Mouse (Mus musculus) intestine, embryonic 14.5 days (tissue): ENCODE measurements around the gene Phactr2. TPM values are rescaled to one million over a fixed set of nuclear protein-coding genes. Genes with fewer than 3 reads are reported as not detected.
"Not testable (repeated sequence)": the region's sequence is repeated elsewhere in the genome, so short reads cannot be mapped to it uniquely, and the experiment has no call there.

ENCODE experiments used
- ATAC-seq: fragments of 200-750 bp; cut with Nextera tagmentation; replicated peaks from 2 replicates; pipeline ENCODE4 v1.8.0; 2017; ENCODE audit warnings: low read depth, moderate number of reproducible peaks, moderate TSS enrichment, moderate library complexity; ENCODE audit not compliant: low FRiP score, low TSS enrichment
- DNase-seq: peaks from one replicate; pipeline ENCODE4 v3.0.0-alpha.2; 2018; ENCODE audit warnings: low spot score
- H3K27ac ChIP-seq: fragments of 300-500 bp; sonication (generic); 2 replicates; pipeline ENCODE4 v1.5.1; 2014; ENCODE audit warnings: low read depth, mild to moderate bottlenecking, control low read depth
- H3K27me3 ChIP-seq: fragments of 300-500 bp; sonication (generic); replicated peaks from 2 replicates; pipeline ENCODE4 v1.6.1; 2014; ENCODE audit warnings: low read length, control low read depth; ENCODE audit not compliant: control insufficient read depth, insufficient read depth
- H3K36me3 ChIP-seq: fragments of 300-500 bp; sonication (generic); 2 replicates; pipeline ENCODE4 v1.6.1; 2014; ENCODE audit warnings: low read length, control low read depth; ENCODE audit not compliant: control insufficient read depth, insufficient read depth
- H3K4me1 ChIP-seq: fragments of 300-500 bp; sonication (generic); replicated peaks from 2 replicates; pipeline ENCODE4 v1.6.1; 2014; ENCODE audit warnings: low read length, control low read depth, mixed read lengths; ENCODE audit not compliant: control insufficient read depth, insufficient read depth
- H3K4me2 ChIP-seq: fragments of 300-500 bp; sonication (generic); 2 replicates; pipeline ENCODE4 v1.6.1; 2014; ENCODE audit warnings: low read length
- H3K4me3 ChIP-seq: fragments of 300-500 bp; sonication (generic); 2 replicates; pipeline ENCODE4 v1.5.1; 2014; ENCODE audit warnings: low read depth, low read length, control low read depth, mixed read lengths
- H3K9ac ChIP-seq: fragments of 300-500 bp; sonication (generic); 2 replicates; pipeline ENCODE4 v1.6.1; 2014; ENCODE audit warnings: mild to moderate bottlenecking, low read length
- H3K9me3 ChIP-seq: fragments of 300-500 bp; sonication (generic); 2 replicates; pipeline ENCODE4 v1.6.1; 2016; ENCODE audit warnings: low read length, control low read depth; ENCODE audit not compliant: control insufficient read depth
- WGBS: fragments of 180-500 bp; shearing (Covaris S2); extraction: QIAGEN DNeasy Blood & Tissue Kit; methylation state at CpG from one replicate; pipeline ENCODE4 v1.1.7; 2014; 5-methylcytosine and 5-hydroxymethylcytosine counted together
- polyA plus RNA-seq: library from polyadenylated mRNA; unstranded; fragments of >200 nt; fragmentation: Nextera tagmentation; extraction: Ambion mirVana; gene quantifications from 2 replicates; pipeline ENCODE4 v1.2.1, GENCODE M21; 2014

Phactr2 gene
- polyA plus RNA-seq, 1 experiment from 2014 or later, result 26.7 TPM

DNA sequence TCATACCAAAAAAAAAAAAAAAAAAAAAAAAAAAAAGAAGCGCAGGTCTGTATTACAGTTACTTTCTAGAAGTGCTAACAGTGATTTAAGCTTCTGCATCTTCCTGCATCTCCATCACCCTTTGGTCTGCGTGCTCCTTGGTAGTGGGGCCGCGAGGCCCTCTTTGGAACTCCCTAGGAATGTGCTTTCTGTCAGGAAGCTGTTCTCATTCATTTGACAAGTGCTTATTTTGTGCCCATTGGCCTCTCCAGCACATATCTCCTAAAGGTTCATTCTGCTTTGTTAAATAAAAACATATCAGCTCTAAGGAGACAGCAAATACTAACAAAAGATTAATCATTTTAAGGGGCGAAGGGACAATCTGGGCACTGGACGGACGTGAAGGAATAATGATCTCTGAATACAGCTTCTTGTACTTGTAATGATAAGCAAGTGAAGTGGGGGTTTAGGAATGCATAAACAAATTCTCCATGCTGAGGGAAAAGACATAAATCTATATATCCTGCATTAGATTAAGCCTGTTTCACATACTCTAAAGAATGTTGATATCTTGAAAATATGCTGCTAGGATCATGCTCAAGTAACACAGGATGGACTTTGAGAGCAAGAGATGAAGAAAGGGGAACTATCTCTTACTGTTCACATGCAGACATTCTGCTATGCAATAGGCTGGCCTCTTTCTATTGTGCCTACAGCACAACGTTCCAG, 264.1 kb downstream of the Phactr2 start:
- DNase-seq (peak; percentile 63), ATAC-seq (peak; percentile 73)
- H3K27ac ChIP-seq, result peak overlapping the region; percentile 62
- H3K4me2 ChIP-seq, result no peak overlapping the region
- H3K4me1 ChIP-seq, result peaks cover 28% of the 10 kb centered on the region
- no peaks in the 10 kb centered on the region for H3K36me3 ChIP-seq
- no peaks in the 10 kb centered on the region for H3K9me3 ChIP-seq
- H3K27me3 ChIP-seq, result no peaks in the 10 kb centered on the region
- WGBS, result 27% methylated on average over 8 of the region's 8 CpGs
- no peak overlapping the region for H3K4me3 ChIP-seq
- no peak overlapping the region for H3K9ac ChIP-seq

DNA sequence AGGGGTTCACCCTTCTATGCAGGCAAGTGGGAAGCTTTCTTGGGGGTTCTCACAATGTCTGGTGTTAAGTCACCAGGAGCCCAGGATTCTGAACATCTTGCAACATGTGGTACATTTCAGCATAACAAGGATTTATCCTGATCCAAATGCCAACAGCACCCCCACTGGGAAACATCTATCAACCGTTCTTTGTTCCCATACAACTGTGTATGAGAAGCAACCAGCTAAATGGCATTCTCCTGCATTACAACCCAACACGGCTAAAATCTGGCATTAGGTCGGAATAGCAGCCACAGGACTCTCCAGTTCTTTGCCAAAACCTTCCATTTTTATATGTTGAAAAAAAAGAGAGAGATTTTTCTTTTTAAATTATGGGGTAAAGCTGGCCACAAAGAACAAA, 264.7 kb downstream of the Phactr2 start:
- H3K27ac ChIP-seq, result no peak overlapping the region
- DNase-seq, result no peak

DNA sequence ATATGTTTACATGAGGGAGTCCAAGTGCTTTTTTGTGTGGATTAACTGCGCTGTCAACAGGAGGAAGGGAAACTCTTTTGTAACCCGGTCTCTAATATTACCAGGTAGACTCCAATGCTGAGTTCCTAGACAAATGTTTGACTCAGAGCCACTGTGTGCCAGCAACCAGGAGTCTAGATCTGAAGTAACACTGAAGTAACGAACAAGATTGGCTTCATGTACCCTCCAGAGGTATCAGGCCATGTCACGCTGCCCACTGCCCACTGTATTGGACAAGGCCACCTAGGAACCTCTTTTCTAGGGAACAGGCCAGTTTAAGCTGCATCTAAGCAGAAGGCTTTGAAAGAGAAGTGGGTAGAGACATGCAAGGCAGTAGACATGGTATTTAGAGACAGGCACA, 265.2 kb downstream of the Phactr2 start:
- no peak overlapping the region for H3K4me2 ChIP-seq
- no peak for DNase-seq
- H3K27me3 ChIP-seq, result no peaks in the 10 kb centered on the region
- ATAC-seq, result no peak
- no peak overlapping the region for H3K4me3 ChIP-seq
- 78% methylated on average over 4 of the region's 4 CpGs for WGBS
- H3K9me3 ChIP-seq, result no peaks in the 10 kb centered on the region
- H3K27ac ChIP-seq, result no peak overlapping the region
- H3K4me1 ChIP-seq, result peaks cover 28% of the 10 kb centered on the region
- no peak overlapping the region for H3K9ac ChIP-seq
- H3K36me3 ChIP-seq, result no peaks in the 10 kb centered on the region

More for the DNA sequence above, 264.7 kb downstream of the Phactr2 start:
- Histone ChIP-seq H3K9me3 (no peaks in the 10 kb centered on the region), H3K4me1 (peaks cover 28% of the 10 kb centered on the region), H3K4me3 (no peak overlapping the region), H3K4me2 (no peak overlapping the region), H3K9ac (no peak overlapping the region), H3K27me3 (no peaks in the 10 kb centered on the region), H3K36me3 (no peaks in the 10 kb centered on the region)
- WGBS, result 60% methylated on average over 3 of the region's 3 CpGs
- no peak for ATAC-seq

DNA sequence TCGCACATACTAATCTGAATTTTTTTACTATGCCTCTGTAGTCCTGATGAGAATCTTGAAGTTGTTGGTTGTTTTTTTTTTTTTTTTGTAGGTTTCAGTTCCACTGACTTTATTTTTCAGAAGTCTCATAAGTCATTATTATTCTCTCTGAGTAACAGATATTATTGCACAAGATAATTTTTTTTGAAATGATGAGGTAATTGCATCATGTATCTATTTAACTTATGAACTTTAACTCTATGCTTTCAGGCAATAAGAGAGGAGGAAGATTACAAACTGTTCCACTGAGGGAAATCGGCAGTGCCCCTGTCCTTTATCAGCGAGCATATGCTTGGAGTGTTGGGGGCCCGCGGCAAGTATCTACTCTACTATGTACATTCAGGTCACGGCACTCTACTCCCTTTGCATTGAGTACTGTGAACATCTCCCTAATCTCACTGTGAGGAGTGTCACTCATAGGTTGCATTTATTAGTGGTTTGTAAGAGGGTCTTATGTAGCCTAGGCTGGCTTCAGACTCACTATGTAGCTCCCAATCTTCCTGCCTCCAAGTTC, 272.4 kb downstream of the Phactr2 start:
- Histone ChIP-seq H3K27me3 (no peaks in the 10 kb centered on the region), H3K4me2 (no peak overlapping the region), H3K9me3 (no peaks in the 10 kb centered on the region), H3K27ac (no peak overlapping the region), H3K9ac (no peak overlapping the region), H3K36me3 (no peaks in the 10 kb centered on the region), H3K4me1 (peaks cover 2% of the 10 kb centered on the region; the same call in 1 of the 2 replicates), H3K4me3 (no peak overlapping the region)
- ATAC-seq, result no peak
- WGBS, result 96% methylated on average over 6 of the region's 6 CpGs
- DNase-seq, result no peak

DNA sequence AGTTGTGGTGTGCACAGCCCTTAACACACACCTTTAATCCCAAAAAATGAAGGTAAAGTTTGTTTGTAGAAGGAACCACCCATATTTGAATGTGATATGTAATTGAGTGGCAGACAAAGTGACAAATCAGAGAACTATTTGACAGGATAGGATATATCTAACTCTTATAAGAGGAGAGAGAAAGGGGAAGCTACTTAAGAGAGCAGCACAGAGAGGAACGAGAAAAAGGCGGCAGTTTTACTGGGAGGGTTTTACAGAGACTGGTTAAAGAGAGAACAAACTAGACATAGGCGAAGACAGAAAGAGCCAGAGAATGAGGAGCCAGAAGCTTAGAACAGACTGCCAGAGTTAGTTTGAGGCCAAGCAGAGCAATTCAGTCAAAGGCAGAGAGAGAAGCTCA, 273.4 kb downstream of the Phactr2 start:
- H3K4me1 ChIP-seq, result peaks cover 2% of the 10 kb centered on the region; the same call in 1 of the 2 replicates
- H3K27me3 ChIP-seq, result no peaks in the 10 kb centered on the region
- H3K36me3 ChIP-seq, result no peaks in the 10 kb centered on the region
- no peak overlapping the region for H3K4me3 ChIP-seq
- ATAC-seq (no peak), DNase-seq (no peak)
- no peak overlapping the region for H3K9ac ChIP-seq
- no peaks in the 10 kb centered on the region for H3K9me3 ChIP-seq
- no peak overlapping the region for H3K27ac ChIP-seq
- WGBS, result 97% methylated on average over 3 of the region's 3 CpGs
- no peak overlapping the region for H3K4me2 ChIP-seq

DNA sequence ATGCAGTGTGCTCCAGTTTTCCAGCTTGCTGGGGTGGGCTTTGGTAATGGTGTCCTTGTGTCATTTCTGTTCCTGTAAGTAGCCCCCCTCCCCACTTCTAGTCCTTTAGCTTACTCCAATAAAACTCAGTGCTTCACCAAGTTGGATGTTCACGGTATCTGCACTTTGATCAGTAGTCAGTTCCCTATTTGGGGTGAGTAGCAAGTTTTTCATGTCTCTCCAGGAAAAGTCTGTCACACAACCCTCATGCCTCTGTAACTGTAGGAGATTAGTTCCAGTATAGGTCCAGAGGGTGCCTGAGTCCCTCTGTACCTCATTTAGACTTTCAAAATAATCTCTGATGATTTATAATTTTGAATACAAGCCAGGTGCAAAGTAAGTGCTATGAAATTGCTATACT, 275.0 kb downstream of the Phactr2 start:
- Histone ChIP-seq H3K4me3 (no peak overlapping the region), H3K27me3 (no peaks in the 10 kb centered on the region), H3K36me3 (no peaks in the 10 kb centered on the region), H3K9ac (no peak overlapping the region), H3K27ac (no peak overlapping the region), H3K9me3 (no peaks in the 10 kb centered on the region), H3K4me2 (no peak overlapping the region), H3K4me1 (peaks cover 2% of the 10 kb centered on the region; the same call in 1 of the 2 replicates)
- DNase-seq (no peak), ATAC-seq (no peak)
- WGBS, result 89% methylated on average over 1 of the region's 1 CpGs

DNA sequence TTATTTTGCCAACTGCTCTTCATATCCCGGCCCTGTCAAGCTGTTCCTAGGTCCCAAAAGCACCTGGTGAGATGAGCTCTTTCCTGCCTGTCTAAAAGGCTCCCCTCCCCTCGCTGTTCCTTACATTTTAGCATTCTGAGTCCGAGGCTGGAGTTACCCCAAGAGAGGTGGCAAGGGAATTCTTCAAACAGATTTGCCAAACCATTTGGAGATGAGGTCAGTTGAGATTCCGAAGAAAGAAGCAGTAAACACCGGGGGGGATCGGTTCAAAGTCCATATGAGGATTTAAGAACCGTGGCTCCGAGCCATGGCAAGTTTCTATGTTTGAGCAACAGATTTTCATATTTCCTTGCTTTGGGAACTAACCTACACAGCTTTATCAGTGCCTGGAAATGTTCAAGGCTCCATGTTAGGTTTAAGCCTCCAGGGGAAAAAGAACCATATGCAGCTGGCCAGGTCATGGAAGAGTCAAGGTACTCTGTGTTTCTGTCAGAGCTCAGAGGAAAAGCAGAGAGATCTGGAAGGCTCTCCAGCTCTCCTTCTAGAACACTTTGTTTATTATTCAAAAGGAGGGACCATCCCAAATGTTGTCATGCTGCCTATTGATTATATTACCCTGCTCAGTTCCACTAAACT, 277.2 kb downstream of the Phactr2 start:
- Histone ChIP-seq H3K4me2 (no peak overlapping the region), H3K9me3 (no peaks in the 10 kb centered on the region), H3K27me3 (no peaks in the 10 kb centered on the region), H3K27ac (peak overlapping the region; percentile 47; the same call in 1 of the 2 replicates), H3K36me3 (no peaks in the 10 kb centered on the region), H3K9ac (no peak overlapping the region), H3K4me3 (no peak overlapping the region), H3K4me1 (peaks cover 6% of the 10 kb centered on the region)
- DNase-seq (no peak), ATAC-seq (no peak)
- 63% methylated on average over 8 of the region's 8 CpGs for WGBS

DNA sequence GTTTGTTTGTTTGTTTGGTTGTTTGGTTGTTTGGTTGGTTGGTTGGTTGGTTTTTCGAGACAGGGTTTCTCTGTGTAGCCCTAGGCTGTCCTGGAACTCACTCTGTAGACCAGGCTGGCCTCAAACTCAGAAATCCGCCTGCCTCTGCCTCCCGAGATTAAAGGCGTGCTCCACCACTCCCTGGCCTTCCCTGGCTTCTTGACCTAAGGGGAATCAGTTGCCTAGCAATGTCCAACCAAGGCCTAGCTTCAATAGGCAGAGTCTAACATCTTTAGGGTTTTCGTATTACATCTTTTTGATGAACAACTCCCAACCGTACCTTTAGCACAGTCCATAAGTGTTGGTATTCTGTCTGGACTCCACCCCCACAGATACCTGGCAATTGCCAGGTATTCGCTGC, 280.7 kb downstream of the Phactr2 start:
- Histone ChIP-seq H3K4me1 (peaks cover 11% of the 10 kb centered on the region), H3K4me3 (peak overlapping the region; percentile 91; the same call in 1 of the 2 replicates), H3K4me2 (peak overlapping the region; percentile 67), H3K36me3 (peaks cover 22% of the 10 kb centered on the region)
- H3K27me3 ChIP-seq, H3K9me3 ChIP-seq, ATAC-seq, H3K27ac ChIP-seq, H3K9ac ChIP-seq, DNase-seq: not testable (repeated sequence)
- 86% methylated on average over 7 of the region's 7 CpGs for WGBS
